Mouse (Mus musculus): ENCODE data around the gene Aqp2.

- TF ChIP-seq CTCF (IDR thresholded peaks at IDR 0.05; ENCODE audit: control insufficient read depth, insufficient read depth, low read length) (0 out of 2 replicates have a peak, but pooled peaks have one; percentile 5), POLR2A (IDR thresholded peaks at IDR 0.05; ENCODE audit: borderline replicate concordance, control insufficient read depth, low read depth, low read length) (no peak)
Measured at GRCm38 (mm10) chr15:99631618-99632017, 52.8 kb downstream of the Aqp2 start.

All from bone marrow, adult 2 months (tissue).